Mouse (Mus musculus) intestine, postnatal 0 days (tissue): ENCODE measurements around the gene Ss18l2. TPM values are rescaled to one million over a fixed set of nuclear protein-coding genes. Genes with fewer than 3 reads are reported as not detected.

ENCODE experiments used
- ATAC-seq: fragments of 200-750 bp; cut with Nextera tagmentation; 2 replicates; pipeline ENCODE4 v1.8.0; 2017; ENCODE audit warnings: mild to moderate bottlenecking, moderate TSS enrichment, moderate library complexity
- H3K27ac ChIP-seq: fragments of 300-500 bp; sonication (generic); 2 replicates; pipeline ENCODE4 v1.5.1; 2014; ENCODE audit warnings: mild to moderate bottlenecking, low read depth, low read length, moderate library complexity
- H3K27me3 ChIP-seq: fragments of 300-500 bp; sonication (generic); replicated peaks from 2 replicates; pipeline ENCODE4 v1.6.1; 2014; ENCODE audit warnings: low read length, mixed read lengths; ENCODE audit not compliant: control insufficient read depth, insufficient read depth
- H3K36me3 ChIP-seq: fragments of 300-500 bp; sonication (generic); 2 replicates; pipeline ENCODE4 v1.6.1; 2014; ENCODE audit warnings: mild to moderate bottlenecking, moderate library complexity; ENCODE audit not compliant: control insufficient read depth, insufficient read depth
- H3K4me1 ChIP-seq: fragments of 300-500 bp; sonication (generic); replicated peaks from 2 replicates; pipeline ENCODE4 v1.6.1; 2014; ENCODE audit warnings: antibody characterized with exemption, low read length, mixed read lengths; ENCODE audit not compliant: control insufficient read depth, insufficient read depth
- H3K4me2 ChIP-seq: fragments of 300-500 bp; sonication (generic); replicated peaks from 2 replicates; pipeline ENCODE4 v1.6.1; 2014; ENCODE audit warnings: low read depth, mild to moderate bottlenecking, moderate library complexity
- H3K4me3 ChIP-seq: fragments of 300-500 bp; sonication (generic); 2 replicates; pipeline ENCODE4 v1.5.1; 2014; ENCODE audit warnings: low read depth, low read length
- H3K9ac ChIP-seq: fragments of 300-500 bp; sonication (generic); 2 replicates; pipeline ENCODE4 v1.6.1; 2014; ENCODE audit warnings: mild to moderate bottlenecking, low read depth, low read length
- H3K9me3 ChIP-seq: fragments of 300-500 bp; sonication (generic); 2 replicates; pipeline ENCODE4 v1.6.1; 2016; ENCODE audit warnings: mixed run types; ENCODE audit not compliant: control insufficient read depth
- CTCF ChIP-seq: sonication (generic); IDR thresholded peaks from 2 replicates; pipeline ENCODE4 v1.5.1; 2016; ENCODE audit warnings: low read depth, mild to moderate bottlenecking, control low read depth, antibody characterized with exemption, moderate library complexity
- WGBS: fragments of 180-500 bp; shearing (Covaris S2); extraction: QIAGEN DNeasy Blood & Tissue Kit; methylation state at CpG from one replicate; pipeline ENCODE4 v1.1.7; 2014; 5-methylcytosine and 5-hydroxymethylcytosine counted together
- polyA plus RNA-seq: library from polyadenylated mRNA; unstranded; fragments of >200 nt; fragmentation: Nextera tagmentation; extraction: Ambion mirVana; gene quantifications from 2 replicates; pipeline ENCODE4 v1.2.1, GENCODE M21; 2015

The Ss18l2 gene
- polyA plus RNA-seq, result 144 and 145 TPM in 2 replicates

- no peak for TF ChIP-seq CTCF
- peak within 1 kb of the TSS; percentile 98 for H3K27ac ChIP-seq
- peak within 1 kb of the TSS; percentile 77 for H3K4me3 ChIP-seq
- peak within 1 kb of the TSS; percentile 77 for H3K4me2 ChIP-seq
- 6% methylated on average over 37 of the region's 37 CpGs for WGBS
- H3K27me3 ChIP-seq, result no peaks in the 10 kb centered on the region
- peak within 1 kb of the TSS; percentile 88 for H3K9ac ChIP-seq
- peaks cover 13% of the 10 kb centered on the region; the same call in 1 of the 2 replicates for H3K4me1 ChIP-seq
- H3K9me3 ChIP-seq, result no peaks in the 10 kb centered on the region
- peaks cover 4% of the 10 kb centered on the region; the same call in 1 of the 2 replicates for H3K36me3 ChIP-seq
- peak; percentile 93 for ATAC-seq
Observed at GRCm38 (mm10) chr9:121709898-121710583, at the start of gene Ss18l2. Gene Ss18l2, plus strand, starts transcription at chr9:121710329.

- ATAC-seq, result no peak
- H3K36me3 ChIP-seq, result peaks cover 26% of the 10 kb centered on the region; the same call in 1 of the 2 replicates
- no peaks in the 10 kb centered on the region for H3K27me3 ChIP-seq
- no peak overlapping the region for H3K4me3 ChIP-seq
- H3K4me2 ChIP-seq, result no peak overlapping the region
- no peak for TF ChIP-seq CTCF
- H3K27ac ChIP-seq, result no peak overlapping the region
- 91% methylated on average over 6 of the region's 6 CpGs for WGBS
- H3K9ac ChIP-seq, result no peak overlapping the region
- no peaks in the 10 kb centered on the region for H3K9me3 ChIP-seq
- peaks cover 4% of the 10 kb centered on the region for H3K4me1 ChIP-seq
Observed at GRCm38 (mm10) chr9:121663467-121663866, 46.7 kb upstream of the Ss18l2 start.

GRCm38 (mm10) chr9:121664104-121664503 is 46.0 kb upstream of the Ss18l2 start:
- Histone ChIP-seq H3K9ac (no peak overlapping the region), H3K27me3 (no peaks in the 10 kb centered on the region), H3K4me1 (peaks cover 3% of the 10 kb centered on the region), H3K4me3 (no peak overlapping the region), H3K36me3 (peaks cover 26% of the 10 kb centered on the region; the same call in 1 of the 2 replicates), H3K9me3 (no peaks in the 10 kb centered on the region), H3K27ac (no peak overlapping the region), H3K4me2 (no peak overlapping the region)
- ATAC-seq, result no peak
- WGBS, result 91% methylated on average over 5 of the region's 5 CpGs
- no peak for TF ChIP-seq CTCF

- Histone ChIP-seq H3K27me3 (no peaks in the 10 kb centered on the region), H3K4me2 (no peak overlapping the region), H3K4me3 (no peak overlapping the region), H3K4me1 (peaks cover 2% of the 10 kb centered on the region; the same call in 1 of the 2 replicates), H3K9me3 (no peaks in the 10 kb centered on the region), H3K36me3 (peaks cover 21% of the 10 kb centered on the region; the same call in 1 of the 2 replicates), H3K27ac (no peak overlapping the region), H3K9ac (no peak overlapping the region)
- WGBS, result 73% methylated on average over 16 of the region's 16 CpGs
- ATAC-seq, result no peak
- no peak for TF ChIP-seq CTCF
Observed at GRCm38 (mm10) chr9:121666957-121667630, 43.0 kb upstream of the Ss18l2 start.

GRCm38 (mm10) chr9:121667822-121668221 is 42.3 kb upstream of the Ss18l2 start:
- 77% methylated on average over 11 of the region's 11 CpGs for WGBS
- Histone ChIP-seq H3K4me2 (no peak overlapping the region), H3K4me3 (no peak overlapping the region), H3K27ac (no peak overlapping the region), H3K9me3 (no peaks in the 10 kb centered on the region), H3K27me3 (no peaks in the 10 kb centered on the region), H3K9ac (no peak overlapping the region), H3K36me3 (peaks cover 21% of the 10 kb centered on the region; the same call in 1 of the 2 replicates), H3K4me1 (peaks cover 2% of the 10 kb centered on the region; the same call in 1 of the 2 replicates)
- no peak for TF ChIP-seq CTCF
- no peak; the same call in 1 of the 2 replicates for ATAC-seq

GRCm38 (mm10) chr9:121669348-121669791 is 40.8 kb upstream of the Ss18l2 start:
- Histone ChIP-seq H3K9me3 (no peaks in the 10 kb centered on the region), H3K9ac (no peak overlapping the region), H3K36me3 (peaks cover 21% of the 10 kb centered on the region; the same call in 1 of the 2 replicates)

More at GRCm38 (mm10) chr9:121669348-121669791, 40.8 kb upstream of the Ss18l2 start:
- no peaks in the 10 kb centered on the region for H3K27me3 ChIP-seq
- WGBS, result 17% methylated on average over 28 of the region's 28 CpGs
- peak overlapping the region; percentile 12; the same call in 1 of the 2 replicates for H3K4me3 ChIP-seq
- no peak overlapping the region for H3K27ac ChIP-seq
- H3K4me2 ChIP-seq, result peak overlapping the region; percentile 48
- no peak for ATAC-seq
- H3K4me1 ChIP-seq, result peaks cover 2% of the 10 kb centered on the region; the same call in 1 of the 2 replicates
- TF ChIP-seq CTCF, result peak; percentile 86
